Mouse (Mus musculus): Measurements from ENCODE around the gene Tmem170b.
"Not testable (repeated sequence)": the region's sequence is repeated elsewhere in the genome, so short reads cannot be mapped to it uniquely, and the experiment has no call there.

The Tmem170b gene

DNA sequence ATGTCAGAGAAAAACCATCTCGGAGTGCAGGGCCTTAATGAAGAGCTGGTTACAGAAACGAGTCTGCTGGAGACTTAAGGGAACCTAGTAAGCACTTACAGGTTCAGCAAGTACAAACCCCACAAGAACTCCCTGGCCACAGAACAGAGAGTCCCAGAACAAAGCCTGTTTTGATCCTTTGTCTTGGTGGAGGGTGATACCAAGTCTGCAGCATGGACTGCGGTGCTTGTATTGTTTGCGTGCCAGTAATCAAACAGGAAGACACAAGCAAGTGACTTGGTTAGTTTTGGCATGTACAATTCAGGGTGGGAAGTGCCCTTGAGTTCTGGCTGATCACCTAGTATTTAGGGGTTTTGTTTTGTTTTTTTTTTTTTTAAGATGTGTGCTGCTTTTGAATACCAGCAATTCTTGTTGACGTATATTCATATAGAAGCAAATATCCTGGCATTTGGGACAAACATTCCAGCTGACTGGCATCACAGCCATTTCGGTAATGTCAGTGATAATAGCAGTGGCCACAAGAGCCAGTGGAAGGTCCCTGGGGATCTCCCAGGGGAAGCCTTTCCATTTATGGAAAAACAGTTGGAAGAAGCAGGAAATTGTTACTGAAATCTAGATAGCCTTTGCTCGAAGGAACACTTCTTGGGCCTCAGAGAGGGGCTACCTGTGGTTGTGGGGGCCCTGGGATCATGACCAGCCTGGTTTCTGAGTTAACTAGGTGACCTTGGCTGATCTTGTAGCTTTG lies 64.9 kb downstream of the Tmem170b start:
- no peak for DNase-seq (ENCODE audit: low spot score)

- no peak for DNase-seq (ENCODE audit: low spot score)
Measured at GRCm38 (mm10) chr13:41671136-41671705, 65.5 kb downstream of the Tmem170b start.

- DNase-seq (ENCODE audit: low spot score): not testable (repeated sequence)
Measured at GRCm38 (mm10) chr13:41672904-41673303, 67.2 kb downstream of the Tmem170b start.

- DNase-seq (ENCODE audit: low spot score): no peak
Measured at GRCm38 (mm10) chr13:41673541-41673940, 67.8 kb downstream of the Tmem170b start.

DNA sequence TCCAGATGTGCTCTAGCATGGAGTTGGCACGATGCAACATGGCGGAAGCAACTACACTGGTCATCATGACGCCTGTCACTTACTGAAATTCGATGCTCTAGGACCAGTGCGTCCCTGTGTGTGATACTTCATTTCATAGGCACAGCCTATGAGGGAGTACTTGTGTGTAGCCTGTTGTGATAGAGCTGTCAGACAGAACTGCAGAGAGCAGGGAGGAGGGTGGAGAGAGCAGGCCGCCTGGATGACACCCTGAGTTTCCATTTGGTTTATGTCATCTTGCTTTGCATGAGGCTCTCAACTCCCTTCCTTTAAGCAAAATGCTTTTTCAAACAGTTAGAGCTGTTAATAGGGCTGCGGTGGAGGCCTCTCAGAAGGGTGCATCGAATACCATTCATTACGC lies 68.9 kb downstream of the Tmem170b start:
- not testable (repeated sequence) for DNase-seq (ENCODE audit: low spot score)

GRCm38 (mm10) chr13:41675498-41675897 lies 69.8 kb downstream of the Tmem170b start:
- DNase-seq (ENCODE audit: low spot score): no peak

GRCm38 (mm10) chr13:41675966-41676835 lies 70.5 kb downstream of the Tmem170b start:
- no peak for DNase-seq (ENCODE audit: low spot score)

GRCm38 (mm10) chr13:41676836-41677186 lies 71.1 kb downstream of the Tmem170b start:
- no peak for DNase-seq (ENCODE audit: low spot score)

GRCm38 (mm10) chr13:41680854-41681549 lies 75.3 kb downstream of the Tmem170b start:
- no peak for DNase-seq (ENCODE audit: low spot score)

DNA sequence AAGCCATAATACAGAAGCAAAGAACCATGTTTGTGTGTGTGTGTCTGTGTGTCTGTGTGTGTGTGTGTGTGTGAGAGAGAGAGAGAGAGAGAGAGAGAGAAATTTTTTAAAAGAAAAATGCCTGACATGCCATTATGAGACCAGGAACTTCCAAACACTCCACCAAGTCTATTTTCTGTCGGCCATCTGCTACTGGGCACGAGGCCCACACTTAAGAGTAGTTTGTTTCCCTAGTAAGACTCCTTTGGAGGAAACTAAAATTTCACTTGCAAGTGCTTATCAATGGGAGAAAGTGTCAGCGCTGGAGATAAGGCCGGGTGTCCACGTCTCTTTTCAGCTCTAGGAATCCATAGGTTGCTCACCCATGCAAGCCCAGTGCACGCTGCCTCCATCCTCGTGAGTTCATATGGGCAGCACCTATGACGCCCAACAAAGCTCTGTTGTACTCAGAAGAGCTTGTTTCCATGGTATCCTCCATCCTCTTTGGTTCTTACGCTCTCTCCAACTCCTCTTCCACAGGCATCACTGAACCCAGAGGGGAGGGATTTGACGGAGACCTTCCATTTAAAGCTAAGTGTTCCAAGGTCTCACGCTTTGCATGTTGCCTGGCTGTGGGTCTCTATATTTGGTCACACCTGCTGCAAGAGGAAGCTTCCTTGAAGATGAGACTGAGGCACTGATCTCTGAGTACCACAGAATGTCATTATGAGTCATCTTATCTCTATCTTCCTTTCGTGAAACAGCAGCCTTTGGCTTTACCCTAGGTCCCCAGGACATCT lies 76.8 kb downstream of the Tmem170b start:
- no peak for DNase-seq (ENCODE audit: low spot score)

- DNase-seq (ENCODE audit: low spot score): no peak
Measured at GRCm38 (mm10) chr13:41683356-41684012, 77.8 kb downstream of the Tmem170b start.

GRCm38 (mm10) chr13:41685499-41685898 lies 79.8 kb downstream of the Tmem170b start:
- DNase-seq (ENCODE audit: low spot score): no peak

DNA sequence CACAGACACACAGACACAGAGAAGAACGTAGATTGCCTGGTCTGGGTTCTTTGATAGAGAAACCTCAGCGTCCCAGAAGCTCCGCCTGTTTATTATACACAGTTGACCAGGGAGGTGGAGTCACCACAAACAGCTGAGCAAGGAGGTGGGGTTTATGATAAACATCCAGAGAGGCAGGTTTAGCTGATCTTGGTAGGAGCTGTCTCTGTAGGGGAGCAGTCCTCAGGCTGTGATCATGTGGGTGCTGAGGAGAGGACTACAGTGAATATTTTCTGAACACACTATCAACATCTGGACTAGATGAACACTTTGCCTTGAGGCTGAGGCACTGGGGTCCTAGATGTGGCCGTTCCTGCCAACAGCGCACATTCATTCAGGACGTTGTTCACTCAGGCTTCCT lies 83.3 kb downstream of the Tmem170b start:
- DNase-seq (ENCODE audit: low spot score): no peak

- DNase-seq (ENCODE audit: low spot score): no peak
Measured at GRCm38 (mm10) chr13:41689598-41690045, 83.9 kb downstream of the Tmem170b start.
